Mouse (Mus musculus): ENCODE data around the gene Anks1. TPM values are rescaled to one million over a fixed set of nuclear protein-coding genes. Genes with fewer than 3 reads are reported as not detected.

The Anks1 gene
- polyA plus RNA-seq, 1 experiment from 2014 or later = 55.8 TPM

- Histone ChIP-seq H3K4me3 (ENCODE audit: low read depth, low read length) (no peak overlapping the region), H3K27ac (ENCODE audit: low read depth, low read length) (no peak overlapping the region), H3K9ac (replicated peaks; ENCODE audit: low read depth, low read length) (no peak overlapping the region), H3K36me3 (ENCODE audit: control insufficient read depth, insufficient read depth, low read length) (no peaks in the 10 kb centered on the region), H3K4me1 (ENCODE audit: control insufficient read depth, insufficient read depth, low read length) (no peaks in the 10 kb centered on the region), H3K27me3 (ENCODE audit: control insufficient read depth, insufficient read depth, low read length) (0 out of 2 replicates have a peak, but pooled peaks cover 2% of the 10 kb centered on the region), H3K4me2 (ENCODE audit: low read depth, low read length) (no peak overlapping the region), H3K9me3 (ENCODE audit: control insufficient read depth, low read length) (no peaks in the 10 kb centered on the region)
- ATAC-seq (ENCODE audit: low read depth) = no peak
- WGBS = 23% methylated on average over 22 of the region's 22 CpGs
These were observed 175.3 kb downstream of the Anks1 start for GRCm38 (mm10) chr17:28084395-28084905.

- WGBS = 2% methylated on average over 16 of the region's 16 CpGs
- H3K9ac ChIP-seq (replicated peaks; ENCODE audit: low read depth, low read length) = no peak overlapping the region
- peak overlapping the region; percentile 34; the same call in 1 of the 2 replicates for H3K4me2 ChIP-seq (ENCODE audit: low read depth, low read length)
- ATAC-seq (ENCODE audit: low read depth) = no peak; the same call in 1 of the 2 replicates
- H3K36me3 ChIP-seq (ENCODE audit: control insufficient read depth, insufficient read depth, low read length) = no peaks in the 10 kb centered on the region
- H3K4me3 ChIP-seq (ENCODE audit: low read depth, low read length) = no peak overlapping the region
- H3K9me3 ChIP-seq (ENCODE audit: control insufficient read depth, low read length) = no peaks in the 10 kb centered on the region
- H3K27ac ChIP-seq (ENCODE audit: low read depth, low read length) = no peak overlapping the region
- H3K27me3 ChIP-seq (ENCODE audit: control insufficient read depth, insufficient read depth, low read length) = no peaks in the 10 kb centered on the region
- no peaks in the 10 kb centered on the region for H3K4me1 ChIP-seq (ENCODE audit: control insufficient read depth, insufficient read depth, low read length)
These were observed 175.9 kb downstream of the Anks1 start for GRCm38 (mm10) chr17:28084964-28085363.

- Histone ChIP-seq H3K4me3 (ENCODE audit: low read depth, low read length) (no peak overlapping the region), H3K4me1 (ENCODE audit: control insufficient read depth, insufficient read depth, low read length) (no peaks in the 10 kb centered on the region), H3K27me3 (ENCODE audit: control insufficient read depth, insufficient read depth, low read length) (no peaks in the 10 kb centered on the region), H3K36me3 (ENCODE audit: control insufficient read depth, insufficient read depth, low read length) (no peaks in the 10 kb centered on the region), H3K27ac (ENCODE audit: low read depth, low read length) (no peak overlapping the region), H3K9ac (replicated peaks; ENCODE audit: low read depth, low read length) (no peak overlapping the region), H3K9me3 (ENCODE audit: control insufficient read depth, low read length) (no peaks in the 10 kb centered on the region), H3K4me2 (ENCODE audit: low read depth, low read length) (no peak overlapping the region)
- 30% methylated on average over 5 of the region's 5 CpGs for WGBS
- no peak for ATAC-seq (ENCODE audit: low read depth)
These were observed 178.3 kb downstream of the Anks1 start for GRCm38 (mm10) chr17:28087430-28087829.

- Histone ChIP-seq H3K27ac (ENCODE audit: low read depth, low read length) (no peak overlapping the region), H3K9ac (replicated peaks; ENCODE audit: low read depth, low read length) (no peak overlapping the region), H3K4me2 (ENCODE audit: low read depth, low read length) (no peak overlapping the region), H3K9me3 (ENCODE audit: control insufficient read depth, low read length) (no peaks in the 10 kb centered on the region), H3K36me3 (ENCODE audit: control insufficient read depth, insufficient read depth, low read length) (no peaks in the 10 kb centered on the region), H3K4me1 (ENCODE audit: control insufficient read depth, insufficient read depth, low read length) (no peaks in the 10 kb centered on the region), H3K4me3 (ENCODE audit: low read depth, low read length) (no peak overlapping the region), H3K27me3 (ENCODE audit: control insufficient read depth, insufficient read depth, low read length) (no peaks in the 10 kb centered on the region)
- no peak for ATAC-seq (ENCODE audit: low read depth)
- WGBS = 95% methylated on average over 6 of the region's 6 CpGs
These were observed 179.6 kb downstream of the Anks1 start for GRCm38 (mm10) chr17:28088718-28089117.

- no peak for ATAC-seq (ENCODE audit: low read depth)
- no peaks in the 10 kb centered on the region for H3K36me3 ChIP-seq (ENCODE audit: control insufficient read depth, insufficient read depth, low read length)
- H3K27ac ChIP-seq (ENCODE audit: low read depth, low read length) = no peak overlapping the region
- no peaks in the 10 kb centered on the region for H3K27me3 ChIP-seq (ENCODE audit: control insufficient read depth, insufficient read depth, low read length)
- H3K4me2 ChIP-seq (ENCODE audit: low read depth, low read length) = no peak overlapping the region
- H3K9ac ChIP-seq (replicated peaks; ENCODE audit: low read depth, low read length) = no peak overlapping the region
- no peak overlapping the region for H3K4me3 ChIP-seq (ENCODE audit: low read depth, low read length)
- H3K4me1 ChIP-seq (ENCODE audit: control insufficient read depth, insufficient read depth, low read length) = no peaks in the 10 kb centered on the region
- 92% methylated on average over 2 of the region's 2 CpGs for WGBS
- no peaks in the 10 kb centered on the region for H3K9me3 ChIP-seq (ENCODE audit: control insufficient read depth, low read length)
These were observed 183.2 kb downstream of the Anks1 start for GRCm38 (mm10) chr17:28092297-28092696.

GRCm38 (mm10) chr17:28093837-28094236 lies 184.7 kb downstream of the Anks1 start:
- H3K4me2 ChIP-seq (ENCODE audit: low read depth, low read length) = no peak overlapping the region
- no peaks in the 10 kb centered on the region for H3K27me3 ChIP-seq (ENCODE audit: control insufficient read depth, insufficient read depth, low read length)
- no peak overlapping the region for H3K27ac ChIP-seq (ENCODE audit: low read depth, low read length)
- no peaks in the 10 kb centered on the region for H3K9me3 ChIP-seq (ENCODE audit: control insufficient read depth, low read length)
- no peak overlapping the region for H3K4me3 ChIP-seq (ENCODE audit: low read depth, low read length)
- no peaks in the 10 kb centered on the region for H3K4me1 ChIP-seq (ENCODE audit: control insufficient read depth, insufficient read depth, low read length)
- H3K9ac ChIP-seq (replicated peaks; ENCODE audit: low read depth, low read length) = no peak overlapping the region
- H3K36me3 ChIP-seq (ENCODE audit: control insufficient read depth, insufficient read depth, low read length) = no peaks in the 10 kb centered on the region
- WGBS = 82% methylated on average over 3 of the region's 3 CpGs
- ATAC-seq (ENCODE audit: low read depth) = no peak

GRCm38 (mm10) chr17:28096418-28096817 lies 187.3 kb downstream of the Anks1 start:
- ATAC-seq (ENCODE audit: low read depth) = no peak

GRCm38 (mm10) chr17:28097308-28097707 lies 188.2 kb downstream of the Anks1 start:
- 91% methylated on average over 13 of the region's 13 CpGs for WGBS
- Histone ChIP-seq H3K36me3 (ENCODE audit: control insufficient read depth, insufficient read depth, low read length) (no peaks in the 10 kb centered on the region), H3K4me2 (ENCODE audit: low read depth, low read length) (no peak overlapping the region), H3K27ac (ENCODE audit: low read depth, low read length) (no peak overlapping the region), H3K9ac (replicated peaks; ENCODE audit: low read depth, low read length) (no peak overlapping the region), H3K27me3 (ENCODE audit: control insufficient read depth, insufficient read depth, low read length) (no peaks in the 10 kb centered on the region), H3K4me3 (ENCODE audit: low read depth, low read length) (no peak overlapping the region), H3K9me3 (ENCODE audit: control insufficient read depth, low read length) (no peaks in the 10 kb centered on the region), H3K4me1 (ENCODE audit: control insufficient read depth, insufficient read depth, low read length) (0 out of 2 replicates have a peak, but pooled peaks cover 5% of the 10 kb centered on the region)
- ATAC-seq (ENCODE audit: low read depth) = no peak

More at GRCm38 (mm10) chr17:28096418-28096817, 187.3 kb downstream of the Anks1 start:
- no peaks in the 10 kb centered on the region for H3K36me3 ChIP-seq (ENCODE audit: control insufficient read depth, insufficient read depth, low read length)
- no peak overlapping the region for H3K27ac ChIP-seq (ENCODE audit: low read depth, low read length)
- no peaks in the 10 kb centered on the region for H3K4me1 ChIP-seq (ENCODE audit: control insufficient read depth, insufficient read depth, low read length)
- H3K9me3 ChIP-seq (ENCODE audit: control insufficient read depth, low read length) = no peaks in the 10 kb centered on the region
- H3K4me2 ChIP-seq (ENCODE audit: low read depth, low read length) = no peak overlapping the region
- 87% methylated on average over 10 of the region's 10 CpGs for WGBS
- no peak overlapping the region for H3K4me3 ChIP-seq (ENCODE audit: low read depth, low read length)
- H3K27me3 ChIP-seq (ENCODE audit: control insufficient read depth, insufficient read depth, low read length) = no peaks in the 10 kb centered on the region
- H3K9ac ChIP-seq (replicated peaks; ENCODE audit: low read depth, low read length) = no peak overlapping the region

GRCm38 (mm10) chr17:28099086-28099485 lies 190.0 kb downstream of the Anks1 start:
- H3K9me3 ChIP-seq (ENCODE audit: control insufficient read depth, low read length) = no peaks in the 10 kb centered on the region
- no peak overlapping the region for H3K9ac ChIP-seq (replicated peaks; ENCODE audit: low read depth, low read length)
- H3K4me1 ChIP-seq (ENCODE audit: control insufficient read depth, insufficient read depth, low read length) = 0 out of 2 replicates have a peak, but pooled peaks cover 6% of the 10 kb centered on the region
- H3K27ac ChIP-seq (ENCODE audit: low read depth, low read length) = no peak overlapping the region
- H3K27me3 ChIP-seq (ENCODE audit: control insufficient read depth, insufficient read depth, low read length) = no peaks in the 10 kb centered on the region
- WGBS = 13% methylated on average over 3 of the region's 3 CpGs
- no peak overlapping the region for H3K4me3 ChIP-seq (ENCODE audit: low read depth, low read length)
- H3K36me3 ChIP-seq (ENCODE audit: control insufficient read depth, insufficient read depth, low read length) = no peaks in the 10 kb centered on the region
- no peak for ATAC-seq (ENCODE audit: low read depth)
- H3K4me2 ChIP-seq (ENCODE audit: low read depth, low read length) = no peak overlapping the region
